Mouse (Mus musculus) left cerebral cortex, postnatal 25 days (tissue): ENCODE data around the gene Prdm10. TPM values are rescaled to one million over a fixed set of nuclear protein-coding genes. Genes with fewer than 3 reads are reported as not detected.
A peak's percentile ranks its signal among the peaks of the same experiment; 100 is the strongest.

Source experiments
- DNase-seq, 2 experiments: peaks; one replicate each; pipeline ENCODE4 v3.0.0; 2022; ENCODE audit warnings: low spot score in 2 of 2, mixed read lengths in 1 of 2
- intact Hi-C: fragments of 180-260 bp; cut with DNase I; formaldehyde crosslinking; loops from one replicate; pipeline ENCODE4 v1.15.1; 2025
- total RNA-seq, 2 experiments: library from RNA; stranded (reverse); gene quantifications; 2 replicates each; pipeline ENCODE4 v1.2.3; 2021

Prdm10 gene
- total RNA-seq, 2 experiments from 2014 or later: 21.1 to 21.4 TPM

DNA sequence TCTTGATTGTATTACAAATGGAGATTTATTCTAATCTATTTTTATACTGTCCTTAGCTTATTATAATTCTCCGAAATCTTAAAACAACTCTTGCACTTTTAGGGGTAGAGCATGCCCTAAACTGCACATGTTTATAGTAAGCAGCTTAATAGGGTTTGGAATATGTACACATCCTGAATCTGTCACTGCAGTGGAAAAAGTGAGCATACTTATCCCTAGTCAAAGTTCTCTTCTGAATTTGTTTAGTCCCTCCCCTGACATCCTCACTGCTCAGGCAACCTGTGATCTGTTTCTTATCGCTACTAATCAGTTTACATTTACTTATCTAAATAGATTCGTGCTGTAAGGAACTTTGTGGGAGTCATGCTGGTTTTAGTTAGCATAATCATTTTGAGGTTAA lies 22.1 kb upstream of the Prdm10 start:
- no peak for DNase-seq
- intact Hi-C loops: no loop called here

DNA sequence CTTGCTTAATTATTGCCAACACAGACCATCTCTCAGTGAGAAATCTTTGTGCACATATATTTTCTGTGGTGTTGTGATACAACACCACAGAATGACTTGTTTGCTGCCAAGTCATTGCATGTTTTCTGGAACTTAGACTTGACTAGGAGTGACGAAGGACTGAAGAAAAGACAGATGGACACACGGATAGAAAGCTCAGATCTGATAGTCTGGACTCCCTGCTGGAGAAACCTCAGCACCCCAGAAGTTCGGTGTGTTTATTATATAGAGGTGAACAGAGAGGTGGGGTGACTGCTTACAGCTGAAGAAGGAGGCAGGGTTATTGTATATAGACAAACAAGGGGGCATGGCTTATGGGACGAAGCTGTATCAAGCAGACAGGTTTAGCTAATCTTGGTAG lies 20.1 kb upstream of the Prdm10 start:
- intact Hi-C loops: no loop called here
- DNase-seq: no peak

DNA sequence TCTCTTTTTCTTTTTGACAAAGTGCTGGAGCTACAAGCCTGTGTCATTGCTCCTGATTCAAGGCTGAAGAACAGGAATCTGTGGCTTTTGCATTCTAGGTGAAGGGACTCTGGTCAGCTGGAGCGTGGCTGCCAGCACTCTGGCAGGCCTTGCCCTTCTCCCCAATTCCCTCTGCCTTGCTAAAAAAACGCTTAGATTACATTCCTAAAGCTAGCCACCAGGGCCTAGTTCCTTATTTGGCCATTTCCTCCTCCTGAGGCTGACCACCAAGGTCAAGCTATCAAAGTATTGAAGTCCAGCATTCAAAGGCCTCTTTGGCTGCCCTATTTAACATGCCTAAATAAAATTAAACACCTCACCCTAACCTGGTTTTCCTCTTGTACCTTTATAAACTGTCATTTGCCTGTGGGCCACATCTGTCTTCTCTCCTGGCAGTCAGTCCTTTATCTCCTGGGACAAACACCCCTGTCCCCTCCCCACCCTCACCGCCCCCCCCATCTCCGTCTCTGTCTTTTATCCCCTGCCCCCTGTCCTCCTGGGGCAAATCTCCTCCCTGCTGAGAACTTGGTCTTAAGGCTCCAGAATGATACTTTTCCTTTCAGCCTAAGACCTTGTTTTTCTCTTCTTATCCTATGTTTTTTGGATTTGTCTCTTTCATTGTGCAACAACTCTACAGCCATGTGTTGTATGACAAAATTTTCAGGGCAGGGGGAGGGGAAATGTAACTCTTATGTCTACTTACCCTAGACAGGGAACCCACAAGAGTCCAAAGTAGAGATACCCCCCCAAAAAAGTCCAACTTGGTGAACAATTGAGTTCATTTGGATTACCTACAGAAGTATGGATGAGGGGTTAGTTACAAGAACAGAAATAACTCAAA lies 17.9 kb upstream of the Prdm10 start:
- DNase-seq: no peak
- intact Hi-C loops: no loop called here

GRCm38 (mm10) chr9:31266013-31266659 lies 14.2 kb upstream of the Prdm10 start:
- peak in 1 of 2 experiments; percentile 39 for DNase-seq
- intact Hi-C loops: no loop called here

- intact Hi-C loops: no loop called here
- no peak for DNase-seq
Observed at GRCm38 (mm10) chr9:31271221-31272015, 8.9 kb upstream of the Prdm10 start.

DNA sequence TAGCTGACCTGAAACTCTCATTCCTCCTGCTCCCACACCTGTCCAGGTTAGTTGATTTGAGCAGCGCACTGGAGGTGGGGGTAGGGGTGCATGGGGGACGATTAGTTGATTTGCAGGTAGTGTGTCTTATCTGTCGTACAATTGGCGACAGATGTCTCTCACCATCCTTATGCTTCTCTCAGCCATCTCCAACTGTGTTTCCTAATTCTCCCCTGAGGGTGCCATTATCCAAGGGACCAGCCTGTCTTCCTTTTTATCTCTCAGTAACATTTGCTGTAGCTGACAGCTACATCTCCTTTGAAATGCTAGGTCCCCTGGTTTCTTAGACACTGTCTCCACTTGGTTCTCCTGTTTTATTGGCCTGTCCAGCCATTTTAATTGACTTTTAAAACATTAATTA lies 8.2 kb upstream of the Prdm10 start:
- intact Hi-C loops: no loop called here
- no peak for DNase-seq

DNA sequence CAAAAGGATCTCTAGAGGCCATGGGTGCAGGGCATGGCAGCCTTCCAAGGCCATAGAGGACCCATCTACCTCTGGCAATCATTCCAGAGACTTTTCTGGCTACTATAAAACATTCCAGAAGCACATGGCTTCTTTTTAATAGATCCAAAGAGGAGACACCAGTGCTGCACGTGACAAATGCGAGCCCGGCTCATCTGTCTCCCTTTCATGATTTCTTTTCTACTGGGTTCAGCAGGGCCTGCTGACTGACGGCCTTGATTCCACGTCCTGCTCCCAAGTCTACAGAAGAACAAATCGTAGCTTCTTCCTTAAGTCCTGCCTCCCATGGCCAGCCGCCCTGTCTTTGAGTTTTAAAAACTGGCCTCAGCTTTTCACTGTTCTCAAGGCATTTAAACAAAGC lies 1.7 kb upstream of the Prdm10 start:
- intact Hi-C loops: no loop called here
- DNase-seq: no peak

DNA sequence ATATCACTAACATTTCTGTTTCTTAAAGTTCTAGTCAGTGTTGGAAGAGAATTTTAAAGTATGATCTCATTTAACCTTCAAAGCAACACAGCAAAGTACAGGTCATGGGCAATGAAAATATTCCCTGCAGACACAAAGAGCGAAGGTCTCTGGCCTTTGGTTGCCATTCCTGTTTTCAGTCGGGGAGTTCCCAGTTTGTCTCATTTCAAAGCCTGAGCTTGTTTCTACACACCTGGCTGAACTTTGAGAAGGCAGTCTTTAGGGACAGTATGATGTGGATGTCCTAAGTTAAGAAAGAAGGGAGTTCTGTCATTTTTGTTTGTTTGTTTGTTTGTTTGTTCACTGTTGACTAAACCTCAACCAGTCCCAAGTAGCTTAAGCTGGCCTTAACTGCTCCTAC lies 1.0 kb upstream of the Prdm10 start:
- intact Hi-C loops: no loop called here

DNA sequence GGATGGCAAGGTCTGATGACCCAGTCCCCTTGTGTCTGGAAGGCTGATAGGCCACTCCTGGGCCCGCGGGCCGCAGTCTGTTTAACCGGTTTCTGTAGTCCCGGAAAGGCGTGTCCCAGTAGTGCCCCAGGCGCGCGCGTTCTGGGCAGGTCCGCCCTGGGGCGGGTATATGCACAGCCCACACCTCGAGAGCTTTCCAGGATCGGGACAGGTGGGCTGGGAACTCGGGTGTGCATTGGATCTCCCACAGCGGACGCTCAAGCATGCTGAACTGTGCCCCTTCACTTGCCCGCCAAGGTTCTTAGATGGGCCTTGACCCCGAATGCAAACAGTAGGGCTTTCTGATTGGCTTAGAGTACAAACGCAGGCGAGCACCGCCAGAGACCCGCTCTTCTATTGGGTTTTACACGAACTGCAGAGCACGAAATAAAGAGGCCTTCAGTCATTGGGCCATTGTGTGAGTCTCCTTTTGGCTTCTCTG lies 413 bp upstream of the Prdm10 start:
- intact Hi-C loops: loop anchor here (1.0 to 5.0 kb wide), 4 partner anchors 52 to 118 kb away; partner anchors contain the start of gene Aplp2
- DNase-seq: no peak

More for the DNA sequence above, 1.0 kb upstream of the Prdm10 start:
- DNase-seq: no peak

DNA sequence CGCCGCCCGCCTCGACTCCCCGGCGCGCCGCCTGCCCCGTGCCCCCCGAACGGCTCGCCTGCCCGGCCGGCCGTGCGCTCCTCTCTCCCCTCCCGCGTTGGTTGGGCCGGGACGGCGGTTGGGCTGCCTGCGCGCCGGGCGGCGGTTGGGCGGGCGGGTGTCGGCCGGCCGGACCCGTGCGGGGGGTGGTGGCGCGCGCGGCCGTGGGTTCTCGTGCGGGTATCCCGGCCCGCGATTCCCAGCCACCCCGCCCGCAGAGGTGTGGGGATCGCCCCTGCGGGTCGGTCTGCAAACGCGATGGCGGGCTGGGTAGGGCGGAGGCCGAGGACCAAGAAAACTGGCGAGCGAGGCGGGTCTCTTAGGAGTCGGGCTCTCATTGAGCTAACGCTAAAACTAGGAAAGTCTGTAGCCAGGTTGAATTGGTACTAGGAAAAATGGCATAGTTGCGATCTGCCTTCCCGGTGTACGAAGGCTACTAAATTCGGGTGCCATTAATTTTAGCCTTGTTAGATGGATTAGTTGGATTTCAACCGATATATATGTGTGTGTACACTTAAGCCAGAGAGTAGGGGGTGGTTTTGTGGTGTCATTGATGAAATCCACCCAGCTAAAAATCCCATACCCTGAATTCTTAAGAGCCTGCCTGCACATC lies 799 bp downstream of the Prdm10 start:
- peak in 1 of 2 experiments; percentile 80 for DNase-seq
- intact Hi-C loops: loop anchor here (5.0 kb wide), 3 partner anchors 51 to 119 kb away; no protein-coding TSS in a partner anchor

- intact Hi-C loops: loop anchor here (5.0 kb wide), 3 partner anchors 51 to 119 kb away; no protein-coding TSS in a partner anchor
- DNase-seq: no peak
Observed at GRCm38 (mm10) chr9:31281663-31282015, 1.3 kb downstream of the Prdm10 start.

GRCm38 (mm10) chr9:31282536-31282935 lies 2.2 kb downstream of the Prdm10 start:
- intact Hi-C loops: loop anchor here (5.0 kb wide), 3 partner anchors 50 to 120 kb away; no protein-coding TSS in a partner anchor
- DNase-seq: no peak

DNA sequence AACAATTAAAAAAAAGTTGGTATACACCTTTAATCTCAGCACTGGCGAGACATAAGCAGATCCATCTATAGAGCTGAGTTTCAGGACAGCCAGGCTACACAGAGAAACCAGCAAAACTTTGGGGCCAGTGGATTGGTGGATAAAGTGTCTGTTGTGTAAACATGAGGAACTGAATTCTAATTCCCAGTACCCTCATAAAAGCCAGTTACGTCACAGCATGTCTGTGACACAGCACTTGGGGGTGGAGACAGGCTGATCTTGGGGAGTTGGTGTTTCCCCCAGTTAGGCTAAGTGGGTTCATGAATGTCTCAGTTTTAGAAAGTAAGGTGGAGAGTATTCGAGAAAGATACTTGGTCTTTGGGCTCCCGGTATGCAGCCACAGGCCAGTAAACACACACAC lies 2.7 kb downstream of the Prdm10 start:
- intact Hi-C loops: loop anchor here (5.0 kb wide), 3 partner anchors 49 to 121 kb away; no protein-coding TSS in a partner anchor
- DNase-seq: no peak

GRCm38 (mm10) chr9:31283911-31284310 lies 3.6 kb downstream of the Prdm10 start:
- intact Hi-C loops: loop anchor here (5.0 kb wide), 3 partner anchors 48 to 122 kb away; no protein-coding TSS in a partner anchor
- DNase-seq: no peak

DNA sequence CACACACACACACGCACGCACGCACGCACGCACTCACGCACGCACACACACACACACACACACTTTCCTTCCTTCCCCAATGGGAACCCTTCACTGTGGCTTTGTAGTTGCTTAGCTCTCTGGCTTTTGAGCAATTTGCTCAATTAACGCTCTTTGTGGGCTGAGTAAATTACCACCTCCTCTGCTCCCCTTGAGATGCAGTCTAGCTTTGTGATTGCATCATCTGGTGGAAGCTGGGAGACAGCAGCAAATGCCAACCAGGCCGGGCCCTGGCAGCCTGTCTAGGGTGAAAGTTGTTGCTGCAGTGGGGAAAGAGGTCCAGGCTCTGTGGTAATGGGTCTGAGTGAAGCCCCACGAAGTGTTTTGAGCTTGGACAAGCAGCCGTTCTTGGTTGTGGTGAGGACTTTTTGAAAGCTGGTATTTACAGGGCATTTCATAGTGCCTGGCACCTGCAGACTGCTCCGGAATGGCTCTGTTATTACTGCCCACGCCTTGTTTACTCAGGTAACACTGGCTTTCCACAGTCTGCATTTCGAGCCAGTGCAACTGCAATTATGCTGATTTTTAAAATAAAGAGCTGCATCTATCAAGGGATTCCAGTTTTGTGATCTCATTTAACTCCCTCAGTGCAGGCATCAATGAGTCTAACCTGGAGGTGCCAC lies 10.0 kb downstream of the Prdm10 start:
- DNase-seq: peak; percentile 22 to 26

GRCm38 (mm10) chr9:31291978-31292377 lies 11.6 kb downstream of the Prdm10 start:
- DNase-seq: no peak
- intact Hi-C loops: no loop called here

More for the DNA sequence above, 10.0 kb downstream of the Prdm10 start:
- intact Hi-C loops: no loop called here

DNA sequence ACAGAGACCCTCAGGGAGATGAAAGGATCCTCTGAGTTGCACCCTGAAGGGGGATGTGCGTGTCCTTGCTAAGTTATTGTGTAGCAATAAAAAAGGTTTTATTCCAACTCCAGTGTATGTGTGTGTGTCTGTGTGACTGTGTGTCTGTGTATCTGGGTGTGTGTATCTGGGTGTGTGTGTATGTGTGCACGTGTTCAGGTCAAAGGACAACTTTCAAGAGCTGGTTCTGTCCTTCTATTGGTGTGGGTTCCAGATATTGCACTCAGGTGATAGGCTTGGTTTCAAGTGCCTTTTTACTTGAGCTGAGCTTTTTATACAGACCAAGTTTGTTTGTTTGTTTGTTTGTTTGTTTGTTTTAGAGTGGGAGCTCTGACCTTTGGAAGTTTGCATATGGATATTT lies 12.9 kb downstream of the Prdm10 start:
- intact Hi-C loops: no loop called here
- DNase-seq: no peak

GRCm38 (mm10) chr9:31295311-31295710 lies 15.0 kb downstream of the Prdm10 start:
- DNase-seq: no peak
- intact Hi-C loops: loop anchor here (5.0 kb wide), 1 partner anchor 37 kb away; no protein-coding TSS in a partner anchor

- DNase-seq: peak in 1 of 2 experiments; percentile 40
- intact Hi-C loops: loop anchor here (5.0 kb wide), 1 partner anchor 36 kb away; no protein-coding TSS in a partner anchor
Observed at GRCm38 (mm10) chr9:31296293-31296692, 16.0 kb downstream of the Prdm10 start.
